Mouse (Mus musculus) intestine, embryonic 16.5 days (tissue): Measurements from ENCODE around the gene Jak2. TPM values are rescaled to one million over a fixed set of nuclear protein-coding genes. Genes with fewer than 3 reads are reported as not detected.
A peak's percentile ranks its signal among the peaks of the same experiment; 100 is the strongest.

Source experiments
- ATAC-seq: fragments of 200-750 bp; cut with Nextera tagmentation; 2 replicates; pipeline ENCODE4 v1.8.0; 2017; ENCODE audit warnings: moderate TSS enrichment, moderate library complexity
- H3K27ac ChIP-seq: fragments of 300-500 bp; sonication (generic); 2 replicates; pipeline ENCODE4 v1.5.1; 2014; ENCODE audit warnings: mild to moderate bottlenecking, low read length
- H3K27me3 ChIP-seq: fragments of 300-500 bp; sonication (generic); replicated peaks from 2 replicates; pipeline ENCODE4 v1.6.1; 2014; ENCODE audit warnings: low read length, control low read depth, mixed read lengths; ENCODE audit not compliant: control insufficient read depth, insufficient read depth
- H3K36me3 ChIP-seq: fragments of 300-500 bp; sonication (generic); 2 replicates; pipeline ENCODE4 v1.6.1; 2014; ENCODE audit warnings: low read length, control low read depth; ENCODE audit not compliant: control insufficient read depth, insufficient read depth
- H3K4me1 ChIP-seq: fragments of 300-500 bp; sonication (generic); 2 replicates; pipeline ENCODE4 v1.6.1; 2014; ENCODE audit warnings: low read length, control low read depth, mixed read lengths; ENCODE audit not compliant: control insufficient read depth, insufficient read depth
- H3K4me2 ChIP-seq: fragments of 300-500 bp; sonication (generic); 2 replicates; pipeline ENCODE4 v1.6.1; 2014; ENCODE audit warnings: low read depth, low read length, control low read depth
- H3K4me3 ChIP-seq: fragments of 300-500 bp; sonication (generic); 2 replicates; pipeline ENCODE4 v1.5.1; 2014; ENCODE audit warnings: mild to moderate bottlenecking, low read length
- H3K9ac ChIP-seq: fragments of 300-500 bp; sonication (generic); 2 replicates; pipeline ENCODE4 v1.6.1; 2014; ENCODE audit warnings: low read depth, low read length
- H3K9me3 ChIP-seq: fragments of 300-500 bp; sonication (generic); 2 replicates; pipeline ENCODE4 v1.6.1; 2016; ENCODE audit warnings: low read length, control low read depth; ENCODE audit not compliant: control insufficient read depth
- WGBS: fragments of 180-500 bp; shearing (Covaris S2); extraction: QIAGEN DNeasy Blood & Tissue Kit; methylation state at CpG from one replicate; pipeline ENCODE4 v1.1.7; 2014; 5-methylcytosine and 5-hydroxymethylcytosine counted together
- polyA plus RNA-seq: library from polyadenylated mRNA; unstranded; fragments of >200 nt; fragmentation: Nextera tagmentation; extraction: Ambion mirVana; gene quantifications from 2 replicates; pipeline ENCODE4 v1.2.1, GENCODE M21; 2015

The Jak2 gene
- 3.0 and 3.7 TPM in 2 replicates for polyA plus RNA-seq

DNA sequence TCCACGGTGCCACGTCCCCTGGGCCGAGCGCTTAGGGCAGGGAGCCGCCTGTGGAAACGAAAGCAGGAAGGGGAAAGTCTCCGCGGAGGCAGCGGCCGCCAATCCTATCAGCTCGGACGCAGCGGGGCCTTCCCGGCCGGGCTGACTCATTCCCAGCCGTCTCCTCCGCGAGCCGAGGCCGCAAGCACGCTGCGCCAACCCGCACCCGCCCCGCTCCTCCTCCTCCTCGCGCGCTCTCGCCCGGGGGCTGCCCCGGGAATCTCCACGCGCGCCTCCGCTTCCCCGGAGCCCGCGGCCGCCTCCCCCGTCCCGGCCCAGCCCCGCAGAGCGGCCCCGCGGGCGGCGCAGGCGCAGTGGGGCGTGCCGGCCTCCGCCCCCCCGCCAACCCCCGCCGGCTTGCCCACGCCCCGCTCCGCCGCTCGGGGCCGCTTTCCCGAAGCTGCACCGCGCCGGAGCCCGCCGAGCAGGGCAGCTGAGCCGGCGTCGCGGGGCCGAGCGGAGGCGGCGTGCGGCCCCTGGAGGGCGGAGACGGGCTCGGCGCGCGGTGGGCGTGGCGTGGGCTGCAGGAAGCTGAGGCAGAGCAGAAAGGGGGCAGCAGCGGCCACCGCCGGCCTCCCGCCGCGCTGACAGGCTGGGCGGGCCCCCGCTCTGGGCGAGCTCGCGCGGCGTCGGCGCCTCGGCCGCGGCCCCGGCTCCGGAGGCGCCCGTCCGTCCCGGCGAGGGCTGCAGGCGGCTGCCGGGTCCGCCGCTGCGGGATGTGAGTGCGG is at the start of gene Jak2:
TSS of gene Jak2 (plus strand) at position 638 of the 767 bp plus-strand sequence.
- ATAC-seq = peak; percentile 97
- no peaks in the 10 kb centered on the region for H3K36me3 ChIP-seq

DNA sequence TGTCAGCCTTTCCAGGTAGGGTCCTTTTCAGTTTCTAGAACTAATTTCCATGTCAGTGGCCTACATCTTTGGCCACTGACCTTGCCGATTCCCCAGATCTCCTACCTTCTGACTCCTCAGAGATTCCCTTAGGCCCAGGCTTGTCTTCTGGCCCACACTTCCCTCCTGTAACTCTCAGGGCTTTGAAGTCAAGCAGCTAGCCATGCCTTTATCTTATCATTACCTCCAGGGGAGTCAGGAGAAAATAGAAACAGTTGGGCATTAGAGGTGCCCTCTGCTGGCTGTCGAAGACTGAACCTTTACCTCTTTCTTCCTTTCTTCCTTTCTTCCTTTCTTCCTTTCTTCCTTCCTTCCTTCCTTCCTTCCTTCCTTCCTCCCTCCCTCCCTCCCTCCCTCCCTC is 48.3 kb upstream of the Jak2 start:
- H3K36me3 ChIP-seq = no peaks in the 10 kb centered on the region
- H3K4me3 ChIP-seq = no peak overlapping the region
- H3K9ac ChIP-seq = no peak overlapping the region
- WGBS = 47% methylated on average over 2 of the region's 2 CpGs
- H3K4me1 ChIP-seq = no peaks in the 10 kb centered on the region
- H3K9me3 ChIP-seq = no peaks in the 10 kb centered on the region; the same call in 1 of the 2 replicates
- H3K27ac ChIP-seq = no peak overlapping the region
- H3K4me2 ChIP-seq = no peak overlapping the region
- ATAC-seq = no peak
- H3K27me3 ChIP-seq = no peaks in the 10 kb centered on the region

More for the DNA sequence above, at the start of gene Jak2:
- Histone ChIP-seq H3K27me3 (no peaks in the 10 kb centered on the region), H3K4me3 (peak within 1 kb of the TSS; percentile 97), H3K9me3 (no peaks in the 10 kb centered on the region), H3K4me2 (peak within 1 kb of the TSS; percentile 79), H3K27ac (peak within 1 kb of the TSS; percentile 97), H3K9ac (peak within 1 kb of the TSS; percentile 99), H3K4me1 (peaks cover 13% of the 10 kb centered on the region)
- under 1% methylated on average over 93 of the region's 114 CpGs for WGBS

GRCm38 (mm10) chr19:29204583-29204982 is 47.0 kb upstream of the Jak2 start:
- no peak for ATAC-seq
- no peaks in the 10 kb centered on the region for H3K4me1 ChIP-seq
- H3K27me3 ChIP-seq = no peaks in the 10 kb centered on the region
- H3K9ac ChIP-seq = no peak overlapping the region
- H3K27ac ChIP-seq = no peak overlapping the region
- 70% methylated on average over 4 of the region's 4 CpGs for WGBS
- no peaks in the 10 kb centered on the region for H3K36me3 ChIP-seq
- H3K9me3 ChIP-seq = no peaks in the 10 kb centered on the region; the same call in 1 of the 2 replicates
- no peak overlapping the region for H3K4me2 ChIP-seq
- H3K4me3 ChIP-seq = no peak overlapping the region

GRCm38 (mm10) chr19:29205267-29205666 is 46.4 kb upstream of the Jak2 start:
- no peak overlapping the region for H3K9ac ChIP-seq
- H3K27ac ChIP-seq = no peak overlapping the region
- H3K4me2 ChIP-seq = no peak overlapping the region
- no peak overlapping the region for H3K4me3 ChIP-seq
- ATAC-seq = no peak
- H3K9me3 ChIP-seq = no peaks in the 10 kb centered on the region; the same call in 1 of the 2 replicates
- H3K27me3 ChIP-seq = no peaks in the 10 kb centered on the region
- no peaks in the 10 kb centered on the region for H3K4me1 ChIP-seq
- H3K36me3 ChIP-seq = no peaks in the 10 kb centered on the region
- WGBS = 83% methylated on average over 2 of the region's 2 CpGs

DNA sequence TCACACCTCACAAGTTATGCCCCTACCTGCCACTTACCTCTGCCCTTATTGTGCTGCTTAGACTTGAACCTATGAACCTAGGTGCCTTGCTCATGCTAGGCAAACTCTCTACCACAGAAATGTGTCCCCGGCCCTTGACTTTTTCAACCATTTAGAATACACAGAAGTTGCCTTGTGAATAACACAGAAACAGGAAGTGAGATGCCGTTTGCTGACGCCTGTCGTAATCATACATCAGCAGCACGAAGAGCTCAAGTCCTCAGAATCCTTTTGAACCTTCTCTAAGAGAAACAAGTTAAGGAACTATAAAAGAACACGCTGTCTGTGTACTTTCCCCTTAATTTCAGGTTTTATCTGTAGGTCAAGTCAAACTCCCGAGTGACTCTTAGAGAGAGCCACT is 41.7 kb upstream of the Jak2 start:
- no peak for ATAC-seq
- no peak overlapping the region for H3K4me2 ChIP-seq
- 77% methylated on average over 7 of the region's 7 CpGs for WGBS
- H3K36me3 ChIP-seq = no peaks in the 10 kb centered on the region
- H3K4me1 ChIP-seq = no peaks in the 10 kb centered on the region
- H3K4me3 ChIP-seq = no peak overlapping the region
- no peaks in the 10 kb centered on the region for H3K9me3 ChIP-seq
- no peak overlapping the region for H3K27ac ChIP-seq
- no peak overlapping the region for H3K9ac ChIP-seq
- no peaks in the 10 kb centered on the region for H3K27me3 ChIP-seq

GRCm38 (mm10) chr19:29210319-29210718 is 41.3 kb upstream of the Jak2 start:
- no peak overlapping the region for H3K27ac ChIP-seq
- no peaks in the 10 kb centered on the region for H3K36me3 ChIP-seq
- no peaks in the 10 kb centered on the region for H3K4me1 ChIP-seq
- no peaks in the 10 kb centered on the region for H3K9me3 ChIP-seq
- WGBS = 92% methylated on average over 9 of the region's 9 CpGs
- H3K27me3 ChIP-seq = no peaks in the 10 kb centered on the region
- ATAC-seq = no peak
- no peak overlapping the region for H3K4me3 ChIP-seq
- H3K9ac ChIP-seq = no peak overlapping the region
- H3K4me2 ChIP-seq = no peak overlapping the region

- WGBS = 57% methylated on average over 8 of the region's 8 CpGs
- no peaks in the 10 kb centered on the region for H3K4me1 ChIP-seq
- peak; percentile 69 for ATAC-seq
- no peak overlapping the region for H3K27ac ChIP-seq
- H3K9ac ChIP-seq = no peak overlapping the region
- no peak overlapping the region for H3K4me3 ChIP-seq
- no peaks in the 10 kb centered on the region for H3K9me3 ChIP-seq
- H3K36me3 ChIP-seq = no peaks in the 10 kb centered on the region
- no peak overlapping the region for H3K4me2 ChIP-seq
- no peaks in the 10 kb centered on the region for H3K27me3 ChIP-seq
These were observed 35.7 kb upstream of the Jak2 start for GRCm38 (mm10) chr19:29215811-29216509.

GRCm38 (mm10) chr19:29221867-29222266 is 29.8 kb upstream of the Jak2 start:
- Histone ChIP-seq H3K27ac (no peak overlapping the region), H3K4me1 (no peaks in the 10 kb centered on the region), H3K9me3 (no peaks in the 10 kb centered on the region), H3K36me3 (no peaks in the 10 kb centered on the region), H3K4me2 (no peak overlapping the region), H3K4me3 (no peak overlapping the region), H3K27me3 (no peaks in the 10 kb centered on the region), H3K9ac (no peak overlapping the region)
- ATAC-seq = no peak
- WGBS = 60% methylated on average over 4 of the region's 4 CpGs

DNA sequence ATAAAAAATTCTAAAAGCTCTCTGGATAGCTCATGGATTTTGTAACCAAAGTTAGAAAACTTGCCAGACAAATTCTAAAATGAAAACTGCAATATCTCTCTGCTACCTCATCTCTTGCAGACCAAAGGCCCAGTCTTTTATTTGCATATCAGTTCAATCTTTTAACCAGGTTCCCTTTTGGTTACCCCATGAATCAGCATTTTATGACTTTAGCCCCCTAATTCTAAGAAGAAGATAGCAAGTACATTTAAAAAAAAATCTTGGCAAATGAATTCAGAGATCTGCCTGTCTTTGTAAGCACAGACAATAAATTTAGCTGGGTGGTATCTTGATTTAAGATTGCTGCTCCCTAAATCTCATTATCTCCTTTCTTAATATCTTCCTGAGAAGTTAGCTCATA is 26.7 kb upstream of the Jak2 start:
- H3K27ac ChIP-seq = no peak overlapping the region
- no peak overlapping the region for H3K9ac ChIP-seq
- no peak for ATAC-seq
- no peaks in the 10 kb centered on the region for H3K27me3 ChIP-seq
- H3K4me1 ChIP-seq = no peaks in the 10 kb centered on the region
- no peak overlapping the region for H3K4me3 ChIP-seq
- no peaks in the 10 kb centered on the region for H3K36me3 ChIP-seq
- no peak overlapping the region for H3K4me2 ChIP-seq
- no peaks in the 10 kb centered on the region for H3K9me3 ChIP-seq
